Mouse (Mus musculus) small intestine, adult 2 months (tissue): ENCODE data around the gene Ehd2.

ENCODE experiments used
- CTCF ChIP-seq: fragments of 200-500 bp; IDR thresholded peaks from 2 replicates; pipeline ENCODE4 v1.5.1; 2012; ENCODE audit warnings: low read depth, mild to moderate bottlenecking, control low read depth, inconsistent platforms, low read length, moderate library complexity, mixed read lengths; ENCODE audit not compliant: insufficient replicate concordance, insufficient read length; ENCODE audit errors: extremely low read depth
- POLR2A ChIP-seq: fragments of 200-500 bp; IDR thresholded peaks from 2 replicates; pipeline ENCODE4 v1.6.1; 2012; ENCODE audit warnings: low read depth, mild to moderate bottlenecking, control low read depth, inconsistent platforms, low read length, moderate library complexity

GRCm38 (mm10) chr7:15916996-15917395 lies 50.4 kb downstream of the Ehd2 start:
- TF ChIP-seq POLR2A (no peak), CTCF (no peak)
